In genomic region chr2:30893946-30894345, GRCm38 (mm10) we compare ENCODE assay signal across 18 mouse cellular contexts. TPM values are rescaled to one million over a fixed set of nuclear protein-coding genes. Genes with fewer than 3 reads are reported as not detected.
DNase-seq lines count a peak whose midpoint lies in the region; ATAC-seq and TF ChIP-seq lines count a peak whose summit lies in the region.
"Had no signal": no experiment of that assay in that cellular context is flagged by ENCODE, and none has a peak within 500 bp of the region (broad histone marks: within the 10 kb centered on the region; RNA-seq: fewer than 3 reads in every experiment).

No protein-coding gene starts in this region.

- H3K9ac ChIP-seq in liver, adult 2 months (ENCODE audit: low read depth, low read length): no peak overlapping the region
- H3K9ac ChIP-seq in liver, postnatal 0 days (replicated peaks): no peak overlapping the region
- H3K9ac ChIP-seq: embryonic facial prominence, embryonic 12.5 days; forebrain, embryonic 12.5 days; forebrain, embryonic 15.5 days; forebrain, postnatal 0 days had no signal

- TF ChIP-seq EP300 in liver, postnatal 0 days (IDR thresholded peaks at IDR 0.05; ENCODE audit: low read depth): no peak

- ATAC-seq in liver, postnatal 0 days: no peak
- ATAC-seq: activated CD4-positive, CD25-positive, alpha-beta regulatory T cell, adult 4 months; forebrain, embryonic 15.5 days; forebrain, postnatal 0 days; Patski had no signal

- no peaks in the 10 kb centered on the region for H3K27me3 ChIP-seq in liver, adult 2 months (ENCODE audit: control insufficient read depth, insufficient read depth, low read length)
- no peaks in the 10 kb centered on the region for H3K27me3 ChIP-seq in liver, postnatal 0 days (ENCODE audit: insufficient read depth, low read length)
- H3K27me3 ChIP-seq: embryonic facial prominence, embryonic 12.5 days; forebrain, embryonic 12.5 days; forebrain, embryonic 15.5 days; Patski had no signal

- 51% methylated on average over 7 of the region's 7 CpGs for WGBS in liver, adult 2 months
- WGBS in liver, postnatal 0 days (ENCODE audit: insufficient replicate concordance): 66% methylated on average over 7 of the region's 7 CpGs

- no peaks in the 10 kb centered on the region for H3K9me3 ChIP-seq in liver, postnatal 0 days (ENCODE audit: low read length)
- H3K9me3 ChIP-seq: embryonic facial prominence, embryonic 10.5 days; embryonic facial prominence, embryonic 12.5 days; forebrain, embryonic 12.5 days; forebrain, embryonic 15.5 days; G1E had no signal

- H3K4me2 ChIP-seq in liver, postnatal 0 days (ENCODE audit: low read depth, low read length): no peak overlapping the region
- H3K4me2 ChIP-seq: embryonic facial prominence, embryonic 12.5 days; forebrain, embryonic 12.5 days; forebrain, embryonic 15.5 days had no signal

- TF ChIP-seq POLR2A in liver, adult 2 months (IDR thresholded peaks at IDR 0.05; ENCODE audit: extremely low read depth, insufficient read depth, low read length): no peak

- peak; percentile 75 for DNase-seq in liver, adult 2 months (ENCODE audit: extremely low read depth, low read depth, low spot score)
- no peak for DNase-seq in liver, postnatal 0 days
- peak; percentile 87 for DNase-seq in R1 (ENCODE audit: low read depth, low spot score)
- no peak for DNase-seq in testis, postnatal 14 days (ENCODE audit: low spot score)
- no peak for DNase-seq in kidney, adult 18-20 months
- DNase-seq: cerebellum, adult 11-12 months; cerebellum, adult 2 months; cerebellum, adult 9-10 months; cerebellum, postnatal 10 days; cerebellum, postnatal 25 days; forebrain, postnatal 0 days had no signal

- H3K79me2 ChIP-seq in liver, adult 2 months (ENCODE audit: control insufficient read depth, insufficient read depth, low read length): no peaks in the 10 kb centered on the region

- no peak overlapping the region for H3K27ac ChIP-seq in liver, adult 2 months (replicated peaks; ENCODE audit: insufficient read depth, low read depth, low read length)
- H3K27ac ChIP-seq in liver, postnatal 0 days (ENCODE audit: low read depth): no peak overlapping the region
- H3K27ac ChIP-seq: embryonic facial prominence, embryonic 12.5 days; forebrain, embryonic 12.5 days; forebrain, embryonic 15.5 days had no signal

- H3K4me3 ChIP-seq in liver, adult 2 months (ENCODE audit: insufficient read depth, low read depth, low read length): no peak overlapping the region
- no peak overlapping the region for H3K4me3 ChIP-seq in liver, postnatal 0 days (ENCODE audit: low read depth, low read length)
- H3K4me3 ChIP-seq: embryonic facial prominence, embryonic 10.5 days; embryonic facial prominence, embryonic 12.5 days; forebrain, embryonic 12.5 days; forebrain, embryonic 15.5 days had no signal

- no peak for TF ChIP-seq CTCF in liver, adult 2 months (IDR thresholded peaks at IDR 0.05; ENCODE audit: low read depth, low read length)
- no peak for TF ChIP-seq CTCF in liver, postnatal 0 days (IDR thresholded peaks at IDR 0.05; ENCODE audit: low read depth)

- H3K4me1 ChIP-seq in liver, adult 2 months (ENCODE audit: control insufficient read depth, insufficient read depth, low read length): peaks cover 16% of the 10 kb centered on the region
- peaks cover 5% of the 10 kb centered on the region; the same call in 1 of the 2 replicates for H3K4me1 ChIP-seq in liver, postnatal 0 days (ENCODE audit: insufficient read depth)

- no peaks in the 10 kb centered on the region for H3K36me3 ChIP-seq in liver, adult 2 months (ENCODE audit: control insufficient read depth, insufficient read depth, low read length)
- H3K36me3 ChIP-seq in liver, postnatal 0 days (replicated peaks; ENCODE audit: insufficient read depth, low read length): no peaks in the 10 kb centered on the region
- H3K36me3 ChIP-seq: embryonic facial prominence, embryonic 12.5 days; forebrain, embryonic 12.5 days; forebrain, embryonic 15.5 days; G1E had no signal

RNA-seq across cellular contexts. Expression of gene Ptges, which starts 35.7 kb away (rescaled TPM):
- 0.07 and 0.09 TPM in 2 replicates for total RNA-seq in liver, adult 2 months (2014; rRNA removed)
- polyA plus RNA-seq in liver, adult 2 months (2012; rRNA removed): 0.17 and 0.60 TPM in 2 replicates
- polyA plus RNA-seq in liver, postnatal 0 days (2015; fragmentation: Nextera tagmentation; extraction: Ambion mirVana): 1.4 and 1.7 TPM in 2 replicates
- polyA plus RNA-seq: G1E had no signal

RNA-seq across cellular contexts. Expression of gene Tor1b, which starts 58.8 kb away (rescaled TPM):
- total RNA-seq in liver, adult 2 months (2014; rRNA removed): 29.1 and 30.9 TPM in 2 replicates
- polyA plus RNA-seq in liver, adult 2 months (2012; rRNA removed): 14.4 and 17.1 TPM in 2 replicates
- 29.2 and 31.1 TPM in 2 replicates for polyA plus RNA-seq in liver, postnatal 0 days (2015; fragmentation: Nextera tagmentation; extraction: Ambion mirVana)

RNA-seq across cellular contexts. Expression of gene Prrx2, which starts 59.2 kb away (rescaled TPM):
- total RNA-seq in liver, adult 2 months (2014; rRNA removed): not detected in 2 replicates
- polyA plus RNA-seq in liver, adult 2 months (2012; rRNA removed): 0.32 TPM in 1 of 2 replicates, not detected in the other
- polyA plus RNA-seq in liver, postnatal 0 days (2015; fragmentation: Nextera tagmentation; extraction: Ambion mirVana): 0.07 and 0.17 TPM in 2 replicates
- total RNA-seq: G1E had no signal
- polyA plus RNA-seq: activated CD4-positive, CD25-positive, alpha-beta regulatory T cell, adult 4 months; G1E had no signal

Comparison
In these comparisons a context has a peak if more than half of its experiments do, and no peak if none do; other contexts are left out.
1. DNase-seq: peak in liver, adult 2 months (single experiment) and R1 (single experiment); none in liver, postnatal 0 days (single experiment), testis, postnatal 14 days (single experiment) and kidney, adult 18-20 months (single experiment).